Mouse (Mus musculus) retina, adult 2 months (tissue): ENCODE data around the gene Bahcc1.

ENCODE experiments used
- DNase-seq: peaks from one replicate; pipeline ENCODE4 v3.0.0-alpha.2; 2012; ENCODE audit warnings: low read depth, low spot score

Bahcc1 gene

GRCm38 (mm10) chr11:120228911-120229437 is 3.8 kb upstream of the Bahcc1 start:
- no peak for DNase-seq

GRCm38 (mm10) chr11:120229861-120230751 is 2.6 kb upstream of the Bahcc1 start:
- DNase-seq, result no peak

- no peak for DNase-seq
Measured at GRCm38 (mm10) chr11:120230841-120231370, 1.8 kb upstream of the Bahcc1 start.

GRCm38 (mm10) chr11:120231379-120231778 is 1.4 kb upstream of the Bahcc1 start:
- peak; percentile 89 for DNase-seq

- DNase-seq, result no peak
Measured at GRCm38 (mm10) chr11:120233441-120234135, 841 bp downstream of the Bahcc1 start.

GRCm38 (mm10) chr11:120234136-120234775 is 1.5 kb downstream of the Bahcc1 start:
- DNase-seq, result no peak

GRCm38 (mm10) chr11:120234776-120235181 is 2.0 kb downstream of the Bahcc1 start:
- no peak for DNase-seq

GRCm38 (mm10) chr11:120235385-120236113 is 2.8 kb downstream of the Bahcc1 start:
- DNase-seq, result no peak

- no peak for DNase-seq
Measured at GRCm38 (mm10) chr11:120236114-120236437, 3.3 kb downstream of the Bahcc1 start.

- no peak for DNase-seq
Measured at GRCm38 (mm10) chr11:120236438-120237165, 3.9 kb downstream of the Bahcc1 start.

- no peak for DNase-seq
Measured at GRCm38 (mm10) chr11:120237166-120238131, 4.7 kb downstream of the Bahcc1 start.

- no peak for DNase-seq
Measured at GRCm38 (mm10) chr11:120238306-120238705, 5.6 kb downstream of the Bahcc1 start.

- DNase-seq, result no peak
Measured at GRCm38 (mm10) chr11:120238751-120239359, 6.1 kb downstream of the Bahcc1 start.

GRCm38 (mm10) chr11:120239581-120239991 is 6.8 kb downstream of the Bahcc1 start:
- DNase-seq, result no peak

GRCm38 (mm10) chr11:120240206-120240605 is 7.5 kb downstream of the Bahcc1 start:
- DNase-seq, result no peak

GRCm38 (mm10) chr11:120240941-120241890 is 8.5 kb downstream of the Bahcc1 start:
- DNase-seq, result no peak

- no peak for DNase-seq
Measured at GRCm38 (mm10) chr11:120241981-120242725, 9.4 kb downstream of the Bahcc1 start.
